Mouse (Mus musculus): ENCODE data around the gene Gm49027.

The Gm49027 gene

GRCm38 (mm10) chr5:123501973-123502372 is 23.3 kb downstream of the Gm49027 start:
- no peak for DNase-seq (ENCODE audit: low spot score)

GRCm38 (mm10) chr5:123499717-123500116 is 25.6 kb downstream of the Gm49027 start:
- DNase-seq (ENCODE audit: low spot score) = peak; percentile 66

GRCm38 (mm10) chr5:123489935-123490334 is 35.4 kb downstream of the Gm49027 start:
- no peak for DNase-seq (ENCODE audit: low spot score)

- no peak for DNase-seq (ENCODE audit: low spot score)
These were observed 36.0 kb downstream of the Gm49027 start, which contains the start of the genes Lrrc43 and Il31 for GRCm38 (mm10) chr5:123489112-123489785. Gene Lrrc43 (plus strand): TSS chr5:123489305. Gene Il31 (minus strand): TSS chr5:123489489.

GRCm38 (mm10) chr5:123487659-123488395 is 37.5 kb downstream of the Gm49027 start:
- no peak for DNase-seq (ENCODE audit: low spot score)

GRCm38 (mm10) chr5:123473817-123474216 is 51.5 kb downstream of the Gm49027 start:
- DNase-seq (ENCODE audit: low spot score) = no peak

- no peak for DNase-seq (ENCODE audit: low spot score)
These were observed 54.4 kb downstream of the Gm49027 start for GRCm38 (mm10) chr5:123470784-123471400.

GRCm38 (mm10) chr5:123464638-123465037 is 60.6 kb downstream of the Gm49027 start:
- no peak for DNase-seq (ENCODE audit: low spot score)
